Mouse (Mus musculus) spleen, adult 2 months (tissue): ENCODE measurements around the gene Flnc.

Experiments
- CTCF ChIP-seq: fragments of 200-500 bp; IDR thresholded peaks from 2 replicates; pipeline ENCODE4 v1.5.1; 2011; ENCODE audit warnings: mild to moderate bottlenecking, inconsistent platforms; ENCODE audit not compliant: insufficient read depth, insufficient read length, insufficient replicate concordance; ENCODE audit errors: extremely low read depth
- POLR2A ChIP-seq: fragments of 200-500 bp; IDR thresholded peaks from 2 replicates; pipeline ENCODE4 v1.6.1; 2011; ENCODE audit warnings: low read depth, low read length, inconsistent platforms

DNA sequence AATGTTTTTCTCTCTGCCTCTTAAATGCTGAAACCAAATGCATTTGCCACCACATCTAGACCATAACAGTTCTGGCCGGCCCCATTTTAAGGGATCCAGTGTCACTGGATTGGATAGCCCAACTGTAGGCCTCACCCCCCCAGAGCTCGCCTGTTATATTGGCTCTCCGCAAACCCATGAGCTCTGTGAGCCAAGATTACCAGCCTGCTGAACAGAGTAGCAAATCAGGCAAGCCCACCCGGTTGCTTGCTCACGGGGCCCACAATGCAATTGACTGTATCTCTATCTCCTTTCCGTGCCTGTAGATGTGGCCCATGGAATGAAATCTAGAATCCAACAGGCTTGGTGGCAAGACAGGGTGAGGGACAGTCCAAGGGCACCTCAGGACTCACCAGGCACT lies 67.8 kb downstream of the Flnc start:
- TF ChIP-seq POLR2A (no peak), CTCF (no peak)
